Mouse (Mus musculus) heart, postnatal 0 days (tissue): Measurements from ENCODE around the gene Mapkapk3. TPM values are rescaled to one million over a fixed set of nuclear protein-coding genes. Genes with fewer than 3 reads are reported as not detected.
"Not testable (repeated sequence)": the region's sequence is repeated elsewhere in the genome, so short reads cannot be mapped to it uniquely, and the experiment has no call there.

Experiments
- ATAC-seq: fragments of 200-750 bp; cut with Nextera tagmentation; 2 replicates; pipeline ENCODE4 v1.8.0; 2017; ENCODE audit warnings: low read depth, moderate number of reproducible peaks, moderate library complexity; ENCODE audit not compliant: insufficient read depth
- DNase-seq: peaks from one replicate; pipeline ENCODE4 v3.0.0-alpha.2; 2016; ENCODE audit warnings: low spot score
- H3K27ac ChIP-seq: fragments of 300-500 bp; sonication (generic); 2 replicates; pipeline ENCODE4 v1.5.1; 2014; ENCODE audit warnings: low read depth, mild to moderate bottlenecking
- H3K27me3 ChIP-seq: fragments of 300-500 bp; sonication (generic); 2 replicates; pipeline ENCODE4 v1.6.1; 2014; ENCODE audit warnings: low read length, mixed read lengths; ENCODE audit not compliant: control insufficient read depth, insufficient read depth
- H3K36me3 ChIP-seq: fragments of 300-500 bp; sonication (generic); replicated peaks from 2 replicates; pipeline ENCODE4 v1.6.1; 2014; ENCODE audit warnings: low read length, mixed read lengths; ENCODE audit not compliant: control insufficient read depth, insufficient read depth
- H3K4me1 ChIP-seq: fragments of 300-500 bp; sonication (generic); 2 replicates; pipeline ENCODE4 v1.6.1; 2014; ENCODE audit warnings: antibody characterized with exemption; ENCODE audit not compliant: control insufficient read depth, insufficient read depth
- H3K4me2 ChIP-seq: fragments of 300-500 bp; sonication (generic); 2 replicates; pipeline ENCODE4 v1.6.1; 2014; ENCODE audit warnings: low read depth, mild to moderate bottlenecking, low read length, moderate library complexity
- H3K4me3 ChIP-seq: fragments of 300-500 bp; sonication (generic); 2 replicates; pipeline ENCODE4 v1.5.1; 2014; ENCODE audit warnings: low read depth, low read length
- H3K9ac ChIP-seq: fragments of 300-500 bp; sonication (generic); replicated peaks from 2 replicates; pipeline ENCODE4 v1.6.1; 2014; ENCODE audit warnings: low read depth, low read length, mixed read lengths
- H3K9me3 ChIP-seq: fragments of 300-500 bp; sonication (generic); replicated peaks from 2 replicates; pipeline ENCODE4 v1.6.1; 2016; ENCODE audit warnings: low read length; ENCODE audit not compliant: control insufficient read depth
- CTCF ChIP-seq: IDR thresholded peaks from 2 replicates; pipeline ENCODE4 v1.5.1; 2016; ENCODE audit warnings: antibody characterized with exemption, control low read depth, low read depth
- EP300 ChIP-seq: IDR thresholded peaks from 2 replicates; pipeline ENCODE4 v1.6.1; 2016; ENCODE audit warnings: antibody characterized with exemption, low read depth
- WGBS: fragments of 180-500 bp; shearing (Covaris S2); extraction: QIAGEN DNeasy Blood & Tissue Kit; methylation state at CpG from one replicate; pipeline ENCODE4 v1.1.7; 2014; 5-methylcytosine and 5-hydroxymethylcytosine counted together
- polyA plus RNA-seq: library from polyadenylated mRNA; unstranded; fragments of >200 nt; fragmentation: Nextera tagmentation; extraction: Ambion mirVana; gene quantifications from 2 replicates; pipeline ENCODE4 v1.2.1, GENCODE M21; 2015
- total RNA-seq: library from RNA; depleted of rRNA; stranded (reverse); fragments of >200 nt; gene quantifications from 2 replicates; pipeline ENCODE4 v1.2.3, GENCODE M21; 2014; ENCODE audit warnings: low replicate concordance

Gene Mapkapk3
- total and polyA plus RNA-seq, 2 experiments from 2014 or later, result 14.8 to 15.1 TPM

- Histone ChIP-seq H3K36me3 (no peaks in the 10 kb centered on the region), H3K27ac (peak overlapping the region; percentile 95), H3K4me1 (peaks cover 63% of the 10 kb centered on the region), H3K27me3 (no peaks in the 10 kb centered on the region), H3K4me3 (peak overlapping the region; percentile 12; the same call in 1 of the 2 replicates), H3K9me3 (no peaks in the 10 kb centered on the region), H3K4me2 (peak overlapping the region; percentile 38), H3K9ac (0 out of 2 replicates have a peak overlapping the region, but pooled peaks have one; percentile 15)
- WGBS, result 41% methylated on average over 11 of the region's 11 CpGs
- DNase-seq, result no peak
- peak; percentile 53 for ATAC-seq
- 0 out of 2 replicates have a peak, but pooled peaks have one; percentile 45 for TF ChIP-seq EP300
- TF ChIP-seq CTCF, result no peak
These were observed 17.6 kb upstream of the Mapkapk3 start for GRCm38 (mm10) chr9:107307099-107307872.

- Histone ChIP-seq H3K27ac (peak overlapping the region; percentile 95), H3K4me1 (peaks cover 68% of the 10 kb centered on the region)
- not testable (repeated sequence) for H3K4me3 ChIP-seq, H3K9me3 ChIP-seq, H3K4me2 ChIP-seq, ATAC-seq, H3K36me3 ChIP-seq, DNase-seq, H3K9ac ChIP-seq, H3K27me3 ChIP-seq
- WGBS, result 100% methylated on average over 1 of the region's 1 CpGs
These were observed 17.0 kb upstream of the Mapkapk3 start for GRCm38 (mm10) chr9:107306673-107307072.

GRCm38 (mm10) chr9:107305601-107306542 lies 16.2 kb upstream of the Mapkapk3 start:
- no peak for ATAC-seq
- no peaks in the 10 kb centered on the region for H3K9me3 ChIP-seq
- H3K27ac ChIP-seq, result peak overlapping the region; percentile 47
- TF ChIP-seq EP300 (no peak), CTCF (no peak)
- H3K4me3 ChIP-seq, result no peak overlapping the region
- H3K4me2 ChIP-seq, result no peak overlapping the region
- peaks cover 70% of the 10 kb centered on the region for H3K4me1 ChIP-seq
- no peak for DNase-seq
- H3K36me3 ChIP-seq, result peaks cover 12% of the 10 kb centered on the region
- H3K9ac ChIP-seq, result peak overlapping the region; percentile 12; the same call in 1 of the 2 replicates
- no peaks in the 10 kb centered on the region for H3K27me3 ChIP-seq
- WGBS, result 35% methylated on average over 13 of the region's 13 CpGs

- no peaks in the 10 kb centered on the region for H3K27me3 ChIP-seq
- peak overlapping the region; percentile 47; the same call in 1 of the 2 replicates for H3K27ac ChIP-seq
- H3K9ac ChIP-seq, result no peak overlapping the region
These were observed 15.3 kb upstream of the Mapkapk3 start for GRCm38 (mm10) chr9:107305012-107305411.

GRCm38 (mm10) chr9:107304383-107304782 lies 14.7 kb upstream of the Mapkapk3 start:
- Histone ChIP-seq H3K4me3 (no peak overlapping the region), H3K4me1 (peaks cover 71% of the 10 kb centered on the region), H3K4me2 (no peak overlapping the region), H3K27ac (no peak overlapping the region), H3K27me3 (no peaks in the 10 kb centered on the region), H3K9ac (no peak overlapping the region), H3K9me3 (no peaks in the 10 kb centered on the region), H3K36me3 (peaks cover 23% of the 10 kb centered on the region)
- TF ChIP-seq CTCF (no peak), EP300 (no peak)
- DNase-seq, result no peak
- ATAC-seq, result no peak
- WGBS, result 96% methylated on average over 3 of the region's 3 CpGs

More at GRCm38 (mm10) chr9:107305012-107305411, 15.3 kb upstream of the Mapkapk3 start:
- DNase-seq (no peak), ATAC-seq (no peak)
- H3K4me1 ChIP-seq, result peaks cover 75% of the 10 kb centered on the region
- no peak for TF ChIP-seq CTCF
- TF ChIP-seq EP300, result no peak
- no peak overlapping the region for H3K4me2 ChIP-seq
- no peaks in the 10 kb centered on the region for H3K9me3 ChIP-seq
- 77% methylated on average over 4 of the region's 4 CpGs for WGBS
- no peak overlapping the region for H3K4me3 ChIP-seq
- H3K36me3 ChIP-seq, result peaks cover 21% of the 10 kb centered on the region
